Mouse (Mus musculus) midbrain, embryonic 15.5 days (tissue): ENCODE measurements around the gene BC024978. TPM values are rescaled to one million over a fixed set of nuclear protein-coding genes. Genes with fewer than 3 reads are reported as not detected.

Source experiments
- ATAC-seq: fragments of 200-750 bp; cut with Nextera tagmentation; replicated peaks from 2 replicates; pipeline ENCODE4 v1.8.0; 2017; ENCODE audit warnings: moderate TSS enrichment
- H3K27ac ChIP-seq: fragments of 300-500 bp; sonication (generic); 2 replicates; pipeline ENCODE4 v1.5.1; 2015; ENCODE audit warnings: mild to moderate bottlenecking, inconsistent platforms
- H3K27me3 ChIP-seq: fragments of 300-500 bp; sonication (generic); replicated peaks from 2 replicates; pipeline ENCODE4 v1.6.1; 2015; ENCODE audit warnings: inconsistent platforms
- H3K36me3 ChIP-seq: fragments of 300-500 bp; sonication (generic); replicated peaks from 2 replicates; pipeline ENCODE4 v1.6.1; 2015; ENCODE audit warnings: inconsistent platforms
- H3K4me1 ChIP-seq: fragments of 300-500 bp; sonication (generic); 2 replicates; pipeline ENCODE4 v1.6.1; 2015; ENCODE audit warnings: inconsistent platforms
- H3K4me2 ChIP-seq: fragments of 300-500 bp; sonication (generic); 2 replicates; pipeline ENCODE4 v1.6.1; 2015; ENCODE audit warnings: inconsistent platforms, mild to moderate bottlenecking, moderate library complexity
- H3K4me3 ChIP-seq: fragments of 300-500 bp; sonication (generic); 2 replicates; pipeline ENCODE4 v1.5.1; 2015; ENCODE audit warnings: mild to moderate bottlenecking, inconsistent platforms
- H3K9ac ChIP-seq: fragments of 300-500 bp; sonication (generic); 2 replicates; pipeline ENCODE4 v1.6.1; 2015; ENCODE audit warnings: mild to moderate bottlenecking, inconsistent platforms
- H3K9me3 ChIP-seq: fragments of 300-500 bp; sonication (generic); 2 replicates; pipeline ENCODE4 v1.6.1; 2016; ENCODE audit warnings: inconsistent platforms
- WGBS: fragments of 180-500 bp; shearing (Covaris S2); methylation state at CpG from one replicate; pipeline ENCODE4 v1.1.7; 2015; ENCODE audit warnings: mixed read lengths; 5-methylcytosine and 5-hydroxymethylcytosine counted together
- microRNA counts: library from miRNA; unstranded; fragments of <30 nt; microRNA quantifications from one replicate; lab custom pipeline; 2016
- microRNA-seq: library from miRNA; unstranded; fragments of <30 nt; microRNA quantifications from one replicate; pipeline ENCODE4, GENCODE M21; 2016
- polyA plus RNA-seq: library from polyadenylated mRNA; unstranded; fragments of >200 nt; fragmentation: Nextera tagmentation; extraction: Ambion mirVana; gene quantifications from 2 replicates; pipeline ENCODE4 v1.2.1, GENCODE M21; 2015

The BC024978 gene
- polyA plus RNA-seq, 1 experiment from 2014 or later, result 3.7 TPM

GRCm38 (mm10) chr7:27257046-27257851 is 61.7 kb downstream of the BC024978 start:
- H3K4me1 ChIP-seq, result peaks cover 31% of the 10 kb centered on the region
- H3K9ac ChIP-seq, result no peak overlapping the region

GRCm38 (mm10) chr7:27257852-27258204 is 62.2 kb downstream of the BC024978 start:
- no peaks in the 10 kb centered on the region for H3K27me3 ChIP-seq
- H3K9me3 ChIP-seq, result no peaks in the 10 kb centered on the region
- H3K4me1 ChIP-seq, result peaks cover 31% of the 10 kb centered on the region
- peak; percentile 10 for ATAC-seq
- peak overlapping the region; percentile 83; the same call in 1 of the 2 replicates for H3K4me3 ChIP-seq
- no peak overlapping the region; the same call in 1 of the 2 replicates for H3K9ac ChIP-seq
- peak overlapping the region; percentile 86 for H3K4me2 ChIP-seq
- WGBS, result 0% methylated on average over 3 of the region's 6 CpGs
- peak overlapping the region; percentile 93 for H3K27ac ChIP-seq
- no peaks in the 10 kb centered on the region; the same call in 1 of the 2 replicates for H3K36me3 ChIP-seq

More at GRCm38 (mm10) chr7:27257046-27257851, 61.7 kb downstream of the BC024978 start:
- Histone ChIP-seq H3K27me3 (no peaks in the 10 kb centered on the region), H3K4me2 (peak overlapping the region; percentile 86), H3K4me3 (peak overlapping the region; percentile 12; the same call in 1 of the 2 replicates), H3K9me3 (no peaks in the 10 kb centered on the region), H3K36me3 (no peaks in the 10 kb centered on the region), H3K27ac (peak overlapping the region; percentile 66)
- WGBS, result 9% methylated on average over 27 of the region's 27 CpGs
- ATAC-seq, result no peak

- Histone ChIP-seq H3K9ac (peak within 1 kb of the TSS; percentile 94), H3K9me3 (no peaks in the 10 kb centered on the region), H3K4me2 (peak within 1 kb of the TSS; percentile 86), H3K4me3 (peak within 1 kb of the TSS; percentile 83), H3K27ac (peak within 1 kb of the TSS; percentile 93), H3K36me3 (no peaks in the 10 kb centered on the region; the same call in 1 of the 2 replicates), H3K4me1 (peaks cover 31% of the 10 kb centered on the region), H3K27me3 (no peaks in the 10 kb centered on the region)
- ATAC-seq, result peak; percentile 75
- WGBS, result under 1% methylated on average over 43 of the region's 47 CpGs
Measured at GRCm38 (mm10) chr7:27258205-27258899, 62.8 kb downstream of the BC024978 start, which contains the start of gene Numbl. TSS of gene Numbl (plus strand) at chr7:27258433.

GRCm38 (mm10) chr7:27259271-27259721 is 63.7 kb downstream of the BC024978 start:
- WGBS, result 1% methylated on average over 9 of the region's 9 CpGs
- Histone ChIP-seq H3K4me1 (peaks cover 31% of the 10 kb centered on the region), H3K27ac (peak overlapping the region; percentile 93), H3K4me3 (peak overlapping the region; percentile 83), H3K9me3 (no peaks in the 10 kb centered on the region), H3K9ac (peak overlapping the region; percentile 94), H3K27me3 (no peaks in the 10 kb centered on the region), H3K36me3 (peaks cover 6% of the 10 kb centered on the region; the same call in 1 of the 2 replicates), H3K4me2 (peak overlapping the region; percentile 86)
- peak; percentile 19 for ATAC-seq

DNA sequence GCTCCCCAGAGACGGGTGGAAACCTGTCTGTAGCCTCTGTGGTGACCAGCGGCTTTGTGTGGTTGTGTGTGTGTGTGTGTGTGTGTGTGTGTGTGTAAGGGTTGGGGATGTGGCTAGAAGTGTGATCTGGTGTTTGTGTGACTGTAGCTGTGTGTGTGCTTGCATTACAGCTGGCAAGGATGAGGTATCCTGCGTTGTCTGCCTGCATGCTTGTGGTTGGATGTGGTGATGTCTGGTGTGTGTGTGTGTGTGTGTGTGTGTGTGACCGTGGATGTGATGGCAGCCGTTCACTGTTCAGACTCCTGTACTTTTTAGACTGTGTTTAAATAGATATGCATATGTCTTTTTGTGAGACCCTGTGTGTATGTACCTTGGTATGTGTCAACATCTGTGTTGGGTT is 64.2 kb downstream of the BC024978 start:
- Histone ChIP-seq H3K9me3 (no peaks in the 10 kb centered on the region), H3K4me3 (peak overlapping the region; percentile 83), H3K27me3 (no peaks in the 10 kb centered on the region), H3K9ac (peak overlapping the region; percentile 94), H3K4me1 (peaks cover 31% of the 10 kb centered on the region), H3K27ac (peak overlapping the region; percentile 93), H3K36me3 (peaks cover 7% of the 10 kb centered on the region; the same call in 1 of the 2 replicates), H3K4me2 (peak overlapping the region; percentile 86)
- ATAC-seq, result peak; percentile 9
- WGBS, result 10% methylated on average over 5 of the region's 5 CpGs

MicroRNA genes within 50 kb of the gene (microRNA counts, 519-probe panel; counts per million panel counts)
- microRNA mmu-miR-1191 (lab: Ali Mortazavi, UCI), result not detected

Small RNAs within 50 kb of the gene (microRNA-seq; reads per million reads assigned to microRNA genes)
- gene Mir1191 (3.3 reads per million, percentile 16 among the genes with 10 or more reads in this experiment), gene Mir3101 (2.2 reads per million, percentile 7 among the genes with 10 or more reads in this experiment)

Other genes starting within 250 kb of the BC024978 start
- gene Cyp2a12, start 166.7 kb upstream of the BC024978 start, polyA plus RNA-seq, result not detected in 2 replicates
- 0.09 and 0.15 TPM in 2 replicates for gene Cyp2f2, start 75.9 kb upstream of the BC024978 start, polyA plus RNA-seq
- gene Cyp2t4, start 42.1 kb upstream of the BC024978 start, polyA plus RNA-seq, result 0.11 TPM in 1 of 2 replicates, not detected in the other
- 113 and 126 TPM in 2 replicates for gene Egln2, start 29.0 kb upstream of the BC024978 start, polyA plus RNA-seq
- gene Rab4b, start 16.9 kb upstream of the BC024978 start, polyA plus RNA-seq, result 101 and 107 TPM in 2 replicates
- gene Gm21983, start 14.7 kb upstream of the BC024978 start, polyA plus RNA-seq, result 0.40 and 0.62 TPM in 2 replicates
- gene Mia, start 14.6 kb upstream of the BC024978 start, polyA plus RNA-seq, result 14.0 and 16.2 TPM in 2 replicates
- gene Snrpa, start 490 bp downstream of the BC024978 start, polyA plus RNA-seq, result 204 and 215 TPM in 2 replicates
- 8.5 and 8.7 TPM in 2 replicates for gene Itpkc, start 32.9 kb downstream of the BC024978 start, polyA plus RNA-seq
- 26.9 and 27.9 TPM in 2 replicates for gene Coq8b, start 37.2 kb downstream of the BC024978 start, polyA plus RNA-seq
- 58.7 and 66.3 TPM in 2 replicates for gene Numbl, start 62.7 kb downstream of the BC024978 start, polyA plus RNA-seq
- gene Ltbp4, start 141.9 kb downstream of the BC024978 start, polyA plus RNA-seq, result 13.4 and 15.7 TPM in 2 replicates
- gene Shkbp1, start 160.2 kb downstream of the BC024978 start, polyA plus RNA-seq, result 63.9 and 64.7 TPM in 2 replicates
- gene Gm20479, start 161.6 kb downstream of the BC024978 start, polyA plus RNA-seq, result not detected in 2 replicates